Mouse (Mus musculus) left cerebral cortex, postnatal 10 days (tissue): Measurements from ENCODE around the gene Scp2d1. TPM values are rescaled to one million over a fixed set of nuclear protein-coding genes. Genes with fewer than 3 reads are reported as not detected.
"Not testable (repeated sequence)": the region's sequence is repeated elsewhere in the genome, so short reads cannot be mapped to it uniquely, and the experiment has no call there.

Source experiments
- DNase-seq, 2 experiments: peaks; one replicate each; pipeline ENCODE4 v3.0.0; 2021 to 2022; ENCODE audit warnings: low spot score in 2 of 2, mixed read lengths in 1 of 2; ENCODE audit errors: extremely low spot score in 1 of 2
- intact Hi-C: fragments of 180-260 bp; cut with DNase I; formaldehyde crosslinking; loops from one replicate; pipeline ENCODE4 v1.15.1; 2025
- total RNA-seq, 2 experiments: library from RNA; stranded (reverse); gene quantifications; 2 replicates each; pipeline ENCODE4 v1.2.3; 2021

Gene Scp2d1
- not detected for total RNA-seq

- DNase-seq, intact Hi-C loops: not testable (repeated sequence)
Observed at GRCm38 (mm10) chr2:144823356-144823755, at the start of gene Scp2d1. Gene Scp2d1, plus strand, starts transcription at chr2:144823656.

- intact Hi-C loops = no loop called here
- no peak for DNase-seq
Observed at GRCm38 (mm10) chr2:144774636-144775160, 48.8 kb upstream of the Scp2d1 start.

GRCm38 (mm10) chr2:144775626-144776025 lies 47.8 kb upstream of the Scp2d1 start:
- no peak for DNase-seq
- intact Hi-C loops = no loop called here

- intact Hi-C loops = no loop called here
- no peak for DNase-seq
Observed at GRCm38 (mm10) chr2:144779263-144779662, 44.2 kb upstream of the Scp2d1 start.

- no peak for DNase-seq
- intact Hi-C loops = no loop called here
Observed at GRCm38 (mm10) chr2:144780731-144781130, 42.7 kb upstream of the Scp2d1 start.

DNA sequence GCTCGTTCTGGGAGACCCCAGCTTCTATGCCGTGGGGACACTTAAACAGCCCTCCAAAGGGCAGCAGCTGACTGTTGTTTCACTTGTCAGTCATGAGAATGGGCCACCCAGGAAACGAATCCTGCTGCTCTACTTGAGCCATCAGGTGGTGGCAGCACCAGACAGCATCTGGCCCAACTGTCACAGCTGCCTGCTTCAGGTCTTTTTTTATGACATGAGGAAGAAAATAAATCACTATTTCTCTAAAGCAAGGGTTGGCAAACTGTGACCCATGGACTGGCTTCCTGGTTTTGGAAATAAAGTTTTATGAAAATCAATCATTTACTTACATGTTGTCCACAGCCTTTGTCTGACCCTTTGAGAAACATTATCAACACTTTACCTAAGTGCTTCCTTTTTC lies 41.6 kb upstream of the Scp2d1 start:
- no peak for DNase-seq
- intact Hi-C loops = no loop called here

- intact Hi-C loops = no loop called here
- no peak for DNase-seq
Observed at GRCm38 (mm10) chr2:144782481-144782880, 41.0 kb upstream of the Scp2d1 start.

- DNase-seq = no peak
- intact Hi-C loops = no loop called here
Observed at GRCm38 (mm10) chr2:144783190-144783589, 40.3 kb upstream of the Scp2d1 start.

DNA sequence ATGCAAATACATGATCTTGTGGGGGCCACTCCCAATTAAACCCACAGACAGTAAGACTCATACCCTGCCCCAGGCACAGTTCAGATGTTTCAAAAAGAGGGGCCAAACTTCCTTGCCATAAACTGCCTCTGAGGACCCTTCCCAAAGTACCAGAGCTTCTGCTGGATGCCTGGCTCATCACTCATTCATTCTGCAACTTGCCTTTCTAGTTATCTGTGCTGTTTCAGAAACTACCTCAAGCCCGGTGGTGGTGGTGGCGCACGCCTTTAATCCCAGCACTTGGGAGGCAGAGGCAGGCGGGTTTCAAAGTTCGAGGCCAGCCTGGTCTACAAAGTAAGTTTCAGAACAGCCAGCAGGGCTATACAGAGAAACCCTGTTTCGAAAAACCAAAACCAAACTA lies 39.6 kb upstream of the Scp2d1 start:
- no peak for DNase-seq
- intact Hi-C loops = no loop called here

GRCm38 (mm10) chr2:144791671-144792294 lies 31.7 kb upstream of the Scp2d1 start:
- intact Hi-C loops = no loop called here
- DNase-seq = no peak

DNA sequence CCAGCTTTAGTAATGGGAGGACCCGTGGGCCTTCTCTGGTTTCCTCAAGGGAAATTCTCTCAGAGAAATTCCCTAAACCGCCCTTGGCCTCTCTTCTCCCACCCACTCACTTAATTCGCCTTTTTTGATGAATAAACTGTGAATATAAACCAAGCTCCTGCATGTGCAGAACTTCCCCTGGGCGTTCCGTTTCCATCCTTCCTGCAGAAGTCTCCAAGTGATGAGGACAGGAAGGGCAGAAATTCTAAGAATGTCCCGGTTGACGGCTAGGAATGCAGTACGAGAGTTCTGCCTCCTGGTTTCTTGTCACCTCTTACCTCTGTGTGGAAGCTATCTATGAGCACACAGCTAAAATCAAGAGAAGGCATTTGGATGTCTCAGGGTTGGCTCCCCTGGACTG lies 25.9 kb upstream of the Scp2d1 start:
- intact Hi-C loops = no loop called here
- DNase-seq = no peak

DNA sequence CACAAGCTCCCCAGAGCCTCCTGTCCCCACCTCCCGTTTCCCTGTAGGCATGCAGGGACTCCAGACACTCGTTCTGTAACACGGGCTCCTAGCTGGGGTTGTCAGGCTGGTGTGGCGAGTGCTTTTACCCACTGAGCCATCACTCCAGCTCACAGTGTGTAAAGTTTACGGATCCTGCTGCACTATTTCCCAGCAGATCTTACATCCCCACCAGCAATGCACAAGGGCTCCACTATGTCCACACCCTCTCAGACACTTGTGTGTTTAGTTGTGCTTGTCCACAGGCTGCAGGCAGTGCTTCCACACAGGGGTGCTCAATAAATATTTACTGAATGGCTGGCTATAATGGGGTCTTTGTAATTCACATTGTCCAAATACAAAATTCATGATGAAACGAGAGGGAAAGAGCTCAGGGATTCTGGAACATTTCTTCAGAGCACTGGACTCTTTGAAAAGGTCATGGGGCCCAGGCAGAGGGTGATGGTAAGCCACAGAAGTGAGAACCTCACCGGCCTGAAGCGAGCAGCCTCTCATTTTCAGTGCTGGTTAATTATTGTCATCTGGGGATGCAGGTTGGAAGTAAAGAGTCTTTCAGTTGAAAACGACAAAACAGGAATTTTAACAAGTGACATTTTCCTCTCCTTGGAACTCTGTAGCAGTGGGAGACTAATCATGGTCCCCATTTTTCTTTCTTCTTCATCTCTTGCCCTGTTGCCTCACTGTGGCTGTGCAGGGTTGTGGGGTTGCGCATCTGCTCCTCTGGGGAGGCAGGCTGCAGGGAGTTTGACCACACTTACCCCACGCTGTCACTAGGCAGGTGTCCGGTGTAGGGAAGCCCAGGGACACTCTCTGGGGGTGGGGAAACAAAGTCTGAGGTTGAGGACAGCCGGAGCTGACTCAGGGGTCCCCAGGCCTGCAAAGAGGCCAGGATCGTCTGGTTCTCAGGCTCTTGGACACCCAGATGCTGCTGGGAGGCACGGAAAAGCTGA lies 15.4 kb upstream of the Scp2d1 start:
- no peak for DNase-seq
- intact Hi-C loops = no loop called here

GRCm38 (mm10) chr2:144828457-144828985 lies 5.1 kb downstream of the Scp2d1 start:
- intact Hi-C loops = no loop called here
- peak in 1 of 2 experiments; percentile 6 for DNase-seq

GRCm38 (mm10) chr2:144836667-144837311 lies 13.3 kb downstream of the Scp2d1 start:
- DNase-seq = no peak
- intact Hi-C loops = no loop called here

GRCm38 (mm10) chr2:144837312-144837679 lies 13.8 kb downstream of the Scp2d1 start:
- intact Hi-C loops = no loop called here
- DNase-seq = no peak

- intact Hi-C loops = no loop called here
- no peak for DNase-seq
Observed at GRCm38 (mm10) chr2:144868827-144869226, 45.4 kb downstream of the Scp2d1 start.
